ENCODE assay signal across 8 mouse cellular contexts in genomic region chr2:147789268-147789667, GRCm38 (mm10).
DNase-seq lines count a peak whose midpoint lies in the region; ATAC-seq lines count a peak whose summit lies in the region.

No protein-coding gene starts in this region.

- ATAC-seq in frontal cortex, adult (ENCODE audit: low TSS enrichment) = peak; percentile 55; the same call in 1 of the 2 replicates
- 0 out of 2 replicates have a peak, but pooled peaks have one; percentile 38 for ATAC-seq in megakaryocyte, adult 5-6 weeks (ENCODE audit: poor library complexity, severe bottlenecking)

- DNase-seq in cerebellum, adult 8-10 months = peak; percentile 9
- DNase-seq in cerebellum, adult 9-11 months = no peak
- peak; percentile 89 for DNase-seq in 3T3-L1 (ENCODE audit: low read depth, low spot score)
- DNase-seq in adrenal gland, postnatal 4 days (ENCODE audit: low spot score in 2 of 2) = peak; percentile 14 to 27
- peak; percentile 53 to 74 for DNase-seq in layer of hippocampus, postnatal 14 days (ENCODE audit: low spot score in 2 of 2)
- DNase-seq in testis, postnatal 14 days (ENCODE audit: low spot score) = peak; percentile 11
